Mouse (Mus musculus): ENCODE measurements at regions not wholly inside any gene's neighbourhood (a gene's known extent, or its start where the extent isn't known, plus 50 kb on each side); places are given as distances from the start of the nearest gene placed in this dataset.

GRCm38 (mm10) chr13:16315689-16316088, 304.0 kb downstream of the Inhba start:
- DNase-seq (ENCODE audit: low spot score in 2 of 2) = no peak

DNA sequence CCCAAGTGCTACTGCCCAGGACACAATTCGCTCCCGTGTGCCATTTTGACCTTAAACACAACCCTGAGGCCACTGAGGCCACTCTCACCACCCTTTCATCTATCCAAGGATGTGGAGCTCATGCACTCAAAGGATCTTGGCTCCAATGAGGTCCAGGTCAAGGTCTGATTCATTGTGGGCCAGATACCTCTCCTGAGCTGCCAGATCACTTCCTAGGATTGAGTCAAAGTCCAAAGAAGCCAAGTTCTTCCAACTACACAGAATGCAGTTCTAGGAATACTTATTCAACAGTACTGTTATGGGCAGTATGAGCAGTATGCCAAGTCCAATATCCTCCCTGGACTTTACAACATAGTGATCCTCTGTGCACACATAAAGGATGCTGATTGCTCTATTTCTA, 304.9 kb downstream of the Inhba start:
- DNase-seq (ENCODE audit: low spot score in 2 of 2) = no peak

DNA sequence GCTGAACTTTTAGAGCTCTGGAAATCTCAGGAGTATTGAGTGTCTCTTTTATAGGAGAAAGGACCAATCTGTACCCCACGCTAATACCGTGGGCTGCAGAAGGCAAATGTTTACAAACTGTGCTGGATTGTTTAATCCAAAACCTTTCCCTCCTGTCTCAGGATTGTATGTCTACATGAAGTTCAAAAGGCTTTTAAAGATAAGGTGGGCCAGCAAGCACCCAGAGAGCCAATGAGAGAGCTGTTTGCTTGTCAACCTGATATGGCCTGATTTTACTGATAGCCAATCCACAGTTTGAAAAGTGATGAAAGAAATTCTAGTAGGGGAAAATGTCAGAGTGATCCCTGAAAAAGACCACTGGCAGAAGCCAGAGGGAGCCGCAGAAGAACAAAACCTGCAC, 305.8 kb downstream of the Inhba start:
- no peak for DNase-seq (ENCODE audit: low spot score in 2 of 2)

DNA sequence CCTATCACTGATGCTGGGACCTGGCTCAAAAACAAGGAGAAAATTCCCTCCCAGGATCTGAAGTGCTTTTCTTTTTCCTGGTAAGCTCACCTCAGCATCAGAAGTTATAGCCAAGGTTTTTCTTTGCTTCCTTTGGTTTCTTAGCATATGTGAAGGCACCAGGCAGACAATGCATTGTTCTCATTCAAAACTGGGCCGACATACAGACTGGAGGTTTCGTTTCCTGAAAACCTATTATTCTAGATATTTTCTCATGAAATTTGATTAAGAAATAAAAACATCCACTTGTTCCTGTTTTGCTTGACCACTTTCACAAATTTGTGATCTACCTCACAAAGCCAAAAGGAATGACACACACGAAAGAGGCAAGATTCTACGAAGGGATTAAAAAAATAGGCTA, 308.7 kb downstream of the Inhba start:
- DNase-seq (ENCODE audit: low spot score in 2 of 2) = no peak

- no peak for DNase-seq (ENCODE audit: low spot score in 2 of 2)
Measured at GRCm38 (mm10) chr13:16325661-16326060, 314.0 kb downstream of the Inhba start.

GRCm38 (mm10) chr13:16341727-16342126, 330.1 kb downstream of the Inhba start:
- no peak for DNase-seq (ENCODE audit: low spot score in 2 of 2)

DNA sequence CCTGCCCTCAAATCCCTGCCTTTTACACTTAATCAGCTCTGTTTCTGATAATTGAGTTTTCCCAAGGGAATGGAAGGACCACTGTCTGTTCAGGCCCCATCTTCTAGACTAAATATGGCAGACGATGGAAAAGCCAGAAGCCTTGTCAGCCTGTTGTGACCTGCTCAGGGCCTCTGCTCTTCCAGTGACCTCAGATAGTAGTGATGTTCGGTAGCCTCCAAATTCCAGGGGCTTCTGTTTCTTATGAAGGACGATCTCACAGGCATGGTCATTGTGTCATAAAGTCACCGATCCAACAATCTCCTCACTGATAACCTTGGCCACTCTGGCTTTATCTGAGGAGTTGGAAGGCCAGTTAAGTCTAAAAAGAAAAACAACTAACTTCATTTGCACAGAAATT, 330.5 kb downstream of the Inhba start:
- no peak for DNase-seq (ENCODE audit: low spot score in 2 of 2)

- no peak for DNase-seq (ENCODE audit: low spot score in 2 of 2)
Measured at GRCm38 (mm10) chr13:16343280-16343945, 331.8 kb downstream of the Inhba start.

GRCm38 (mm10) chr13:16349353-16349752, 337.7 kb downstream of the Inhba start:
- DNase-seq (ENCODE audit: low spot score in 2 of 2) = no peak

GRCm38 (mm10) chr13:16350061-16350460, 338.4 kb downstream of the Inhba start:
- DNase-seq (ENCODE audit: low spot score in 2 of 2) = no peak

DNA sequence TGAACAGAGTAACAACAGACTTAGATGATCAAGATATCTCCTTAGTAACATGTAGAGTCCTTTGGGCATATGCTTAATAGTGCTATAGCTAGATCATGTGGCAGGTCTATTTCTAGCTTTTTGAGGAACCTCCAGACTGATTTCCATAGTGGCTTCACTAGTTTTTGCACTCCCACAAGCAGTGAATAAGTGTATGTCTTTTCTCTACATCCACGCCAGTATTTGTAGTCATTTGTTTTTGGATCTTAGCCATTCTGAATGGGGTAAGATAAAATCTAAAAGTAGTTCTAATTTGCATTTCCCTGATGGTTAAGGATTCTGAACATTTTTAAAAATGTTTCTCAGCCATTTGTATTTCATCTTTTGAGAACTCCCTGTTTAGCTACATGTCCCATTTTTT, 343.7 kb downstream of the Inhba start:
- no peak for DNase-seq (ENCODE audit: low spot score in 2 of 2)

DNA sequence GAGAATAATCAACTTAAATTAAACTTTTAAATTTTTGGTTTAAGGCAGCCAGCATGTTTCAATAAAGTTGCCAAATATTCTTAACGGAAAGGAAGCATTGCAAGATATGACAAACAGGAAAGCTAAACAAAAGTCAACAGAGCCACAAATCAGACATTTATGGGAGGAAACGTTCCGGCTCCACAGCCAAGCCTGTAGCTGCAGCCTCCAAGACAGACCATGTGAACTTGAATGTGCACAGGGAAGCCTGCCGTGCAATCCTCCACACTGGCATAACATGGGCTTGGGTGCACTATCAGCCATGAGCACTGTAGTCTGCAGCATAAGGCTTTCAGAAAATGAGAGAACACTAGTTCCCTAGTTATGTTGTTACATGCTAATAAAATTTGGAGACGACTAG, 367.8 kb downstream of the Inhba start:
- DNase-seq (ENCODE audit: low spot score in 2 of 2) = no peak

- no peak for DNase-seq (ENCODE audit: low spot score in 2 of 2)
Measured at GRCm38 (mm10) chr13:16379949-16380348, 368.3 kb downstream of the Inhba start.

DNA sequence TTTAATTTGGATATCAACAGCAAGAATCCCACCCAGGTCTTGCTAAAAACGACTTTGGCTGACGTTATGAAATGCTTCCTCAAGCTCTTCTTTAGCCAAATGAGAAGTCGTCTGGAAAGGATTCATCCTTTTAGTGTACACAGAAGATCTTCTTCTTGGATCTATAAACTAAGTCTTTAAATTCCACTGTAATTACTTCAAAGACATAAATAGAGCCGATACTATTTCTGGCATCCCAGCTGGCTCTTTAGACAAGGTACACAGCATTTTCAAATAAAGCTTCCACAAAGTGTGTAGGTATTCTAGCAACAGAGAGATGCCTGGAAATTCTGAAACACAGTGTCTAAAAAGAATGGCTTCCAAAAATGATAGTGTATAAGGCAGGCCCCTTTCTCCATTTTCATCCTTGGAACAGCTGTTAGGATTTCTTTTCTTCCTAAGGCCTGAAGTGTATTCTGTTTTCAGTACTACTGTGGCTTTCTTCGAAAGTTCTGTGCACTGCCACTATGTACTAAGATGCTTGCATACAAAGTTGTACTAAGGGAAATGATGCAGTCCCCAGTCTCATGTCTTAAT, 371.4 kb downstream of the Inhba start:
- no peak for DNase-seq (ENCODE audit: low spot score in 2 of 2)

GRCm38 (mm10) chr13:16416356-16417019, 404.8 kb downstream of the Inhba start:
- DNase-seq (ENCODE audit: low spot score in 2 of 2) = no peak

GRCm38 (mm10) chr13:16424147-16424546, 412.5 kb downstream of the Inhba start:
- no peak for DNase-seq (ENCODE audit: low spot score in 2 of 2)

GRCm38 (mm10) chr13:16435436-16435835, 423.8 kb downstream of the Inhba start:
- DNase-seq (ENCODE audit: low spot score in 2 of 2) = no peak

- no peak for DNase-seq (ENCODE audit: low spot score in 2 of 2)
Measured at GRCm38 (mm10) chr13:16453234-16453633, 441.6 kb downstream of the Inhba start.

DNA sequence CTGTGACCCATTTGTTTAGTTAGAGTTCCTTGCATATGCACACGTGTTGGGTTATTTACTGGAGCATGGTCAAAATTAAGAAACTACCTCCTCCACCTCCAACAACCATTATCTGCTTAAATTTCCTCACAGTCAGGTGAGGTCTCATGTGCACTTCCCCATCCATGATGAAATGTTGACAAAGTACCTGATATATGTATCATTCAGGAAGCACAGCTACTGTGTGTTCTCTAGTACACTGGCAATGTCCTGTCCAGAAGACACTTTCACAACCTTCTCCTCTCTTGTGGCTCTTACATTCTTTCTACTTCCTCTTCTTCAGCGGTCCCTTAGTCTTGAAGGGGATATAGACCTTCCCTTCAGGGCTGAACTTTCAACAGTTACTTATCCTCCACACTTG, 448.1 kb downstream of the Inhba start:
- no peak for DNase-seq (ENCODE audit: low spot score in 2 of 2)

GRCm38 (mm10) chr13:16461681-16462080, 450.0 kb downstream of the Inhba start:
- no peak for DNase-seq (ENCODE audit: low spot score in 2 of 2)

DNA sequence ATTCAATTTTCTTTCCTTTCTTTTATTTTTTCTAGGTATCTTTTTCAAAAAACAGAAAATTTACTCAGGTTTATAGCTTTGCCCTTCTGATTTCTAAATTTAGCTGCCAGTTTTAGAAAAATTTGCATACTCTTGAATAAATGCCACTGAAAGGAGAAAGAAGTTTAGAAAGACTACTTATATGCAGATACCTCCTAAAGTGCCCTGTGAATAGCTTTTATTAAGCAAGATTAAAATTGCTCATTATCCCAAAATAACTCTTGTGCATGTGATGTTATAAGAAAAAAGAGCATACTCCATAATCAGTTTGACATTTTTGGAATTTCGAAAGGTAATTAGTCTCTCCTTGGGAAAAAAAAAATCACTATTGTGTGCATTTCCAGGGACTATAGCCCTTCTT, 453.2 kb downstream of the Inhba start:
- no peak for DNase-seq (ENCODE audit: low spot score in 2 of 2)

GRCm38 (mm10) chr13:16465317-16465716, 453.7 kb downstream of the Inhba start:
- no peak for DNase-seq (ENCODE audit: low spot score in 2 of 2)

- DNase-seq (ENCODE audit: low spot score in 2 of 2) = no peak
Measured at GRCm38 (mm10) chr13:16465812-16466211, 454.2 kb downstream of the Inhba start.
